Mouse (Mus musculus): Measurements from ENCODE around the gene Mon2. TPM values are rescaled to one million over a fixed set of nuclear protein-coding genes. Genes with fewer than 3 reads are reported as not detected.

Mon2 gene
- total RNA-seq (2021): 10 to 100 TPM; 85.9 to 92.6 TPM
- long read RNA-seq, experiment 1, full-length matches to known transcripts: 3 of 11 reads
- long read RNA-seq, experiment 1, partial matches to known transcripts: 3 of 11 reads
- long read RNA-seq, experiment 1, other reads (novel, unspliced or antisense): 5 of 11 reads
- long read RNA-seq, experiment 2, partial matches to known transcripts: 6 of 10 reads
- long read RNA-seq, experiment 2, other reads (novel, unspliced or antisense): 4 of 10 reads

DNA sequence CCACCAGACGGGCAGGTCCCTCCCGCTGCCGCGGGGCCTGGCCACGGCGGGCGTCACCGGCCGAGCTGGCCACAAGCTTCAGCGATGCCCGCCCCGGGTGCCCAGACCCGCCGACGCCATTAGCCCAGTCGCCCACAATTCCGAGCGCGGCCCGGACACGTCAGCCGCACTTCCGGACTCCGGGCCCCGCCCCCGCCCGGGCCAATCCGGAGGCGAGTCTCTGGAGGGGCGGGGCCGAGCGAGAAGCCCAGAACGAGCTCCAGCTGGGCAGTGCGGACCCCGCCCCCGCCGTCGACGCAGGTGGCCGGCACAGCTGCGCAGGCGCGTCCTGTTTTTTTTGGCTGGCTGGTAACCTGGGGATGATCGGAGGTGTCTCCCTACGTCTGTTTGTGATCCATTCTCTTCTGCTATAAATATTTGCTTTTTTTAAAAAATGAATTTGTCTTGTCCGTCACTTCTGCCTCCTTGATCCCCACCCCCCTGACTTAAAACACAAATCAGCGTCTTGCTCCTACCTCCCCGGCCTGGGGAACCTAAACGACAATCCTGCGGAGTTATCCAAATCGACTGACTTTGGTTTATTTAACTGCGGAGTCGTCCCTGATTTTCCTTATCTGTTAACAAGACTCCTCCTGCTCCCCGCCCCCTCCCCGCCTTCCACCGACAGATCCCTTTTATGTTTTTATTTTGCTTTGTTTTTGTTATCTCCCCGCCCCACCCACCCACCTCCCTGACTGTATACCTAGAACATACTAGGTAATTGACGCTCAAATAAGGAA lies at the start of gene Mon2:
TSS of gene Mon2 (minus strand) at position 261 of the 779 bp plus-strand sequence.
- DNase-seq (ENCODE audit: low spot score in 2 of 2): peak; percentile 98 to 99

DNA sequence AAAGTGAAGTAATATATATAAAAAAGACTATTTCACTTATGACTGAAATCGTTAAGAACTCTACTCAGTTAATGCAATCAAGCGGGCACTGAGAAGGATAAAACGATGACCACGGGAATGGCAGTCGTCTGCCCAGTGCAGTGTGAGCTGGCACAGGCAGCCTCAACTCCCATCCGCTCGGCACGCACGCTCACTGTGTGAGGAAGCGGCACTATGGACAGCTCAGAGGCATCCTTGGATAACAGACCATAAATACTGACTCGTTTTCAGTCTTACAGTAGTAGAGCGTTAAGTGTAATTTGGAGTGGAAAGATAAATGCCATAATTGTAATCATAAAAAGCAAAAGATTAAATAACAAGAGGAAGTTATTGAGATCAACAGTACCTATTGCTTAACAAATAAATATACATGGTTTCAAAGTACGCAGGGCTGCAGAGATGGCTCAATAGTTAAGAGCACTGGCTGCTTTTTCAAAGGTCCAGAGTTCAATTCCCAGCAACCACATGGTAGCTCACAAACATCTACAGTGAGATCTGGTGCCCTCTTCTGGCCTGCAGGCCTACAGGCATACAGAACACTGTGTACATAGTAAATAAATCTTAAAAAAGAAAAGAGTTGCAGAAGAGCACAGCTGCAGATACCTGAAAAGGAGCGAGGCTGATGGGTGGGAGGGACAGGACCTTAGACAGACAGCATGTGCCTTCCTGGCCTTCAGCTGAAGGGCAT lies 44.5 kb upstream of the Mon2 start:
- DNase-seq (ENCODE audit: low spot score in 2 of 2): no peak

DNA sequence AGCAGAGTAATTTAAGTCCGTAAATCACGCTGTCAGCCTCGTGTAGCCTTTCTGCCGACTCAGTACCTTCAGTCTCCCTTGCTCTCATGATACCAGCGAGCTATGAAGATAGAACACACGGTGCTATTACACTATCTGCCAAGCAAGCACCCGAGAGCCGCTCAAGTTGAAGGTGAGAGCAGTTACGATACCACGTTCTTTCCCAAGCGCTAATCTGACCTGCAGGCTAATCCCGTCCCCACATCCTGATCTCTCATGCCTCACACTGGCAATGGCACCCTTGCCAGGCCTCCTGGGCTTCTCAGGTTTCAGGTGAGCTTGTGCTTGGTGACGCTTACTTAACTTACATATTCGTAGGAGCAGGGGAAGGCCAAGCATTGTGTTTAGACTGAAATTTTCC lies 40.6 kb upstream of the Mon2 start:
- no peak for DNase-seq (ENCODE audit: low spot score in 2 of 2)

DNA sequence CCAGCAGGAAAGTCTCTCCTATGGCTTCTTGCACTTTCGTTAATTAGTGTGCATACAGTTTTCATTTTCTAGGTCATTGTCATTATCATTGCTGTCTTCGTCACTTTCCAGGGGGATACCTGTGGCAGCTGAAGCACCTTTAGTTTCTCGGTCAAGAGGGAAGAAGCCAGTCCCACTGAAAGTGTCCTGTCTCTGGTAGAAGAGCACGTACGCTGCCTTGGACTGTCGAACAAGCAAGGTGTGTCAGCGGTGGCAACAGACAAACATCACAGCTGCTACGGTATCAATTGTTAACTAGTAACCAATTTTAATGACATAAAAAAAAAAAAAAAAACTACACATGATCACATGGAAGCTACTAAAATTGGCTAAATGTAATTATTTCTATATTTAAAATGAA lies 37.2 kb upstream of the Mon2 start:
- DNase-seq (ENCODE audit: low spot score in 2 of 2): no peak

DNA sequence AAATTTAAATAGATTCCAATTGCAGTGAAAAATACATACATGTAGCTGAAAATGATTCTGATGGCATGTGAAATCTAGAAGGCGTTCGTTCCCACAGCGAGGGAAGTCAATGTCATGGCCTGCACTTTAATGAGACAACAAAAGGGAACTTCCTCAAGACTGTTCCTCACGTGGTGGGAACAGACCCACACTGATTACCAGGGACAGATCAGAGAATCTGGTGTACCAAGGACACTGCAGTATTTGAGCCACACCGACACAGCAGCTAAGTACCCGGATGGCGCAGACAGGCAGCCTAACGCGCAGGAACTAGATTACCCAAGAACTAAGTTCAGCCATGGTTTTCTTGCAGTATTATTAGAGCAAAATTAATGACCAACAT lies 36.5 kb upstream of the Mon2 start:
- no peak for DNase-seq (ENCODE audit: low spot score in 2 of 2)

DNA sequence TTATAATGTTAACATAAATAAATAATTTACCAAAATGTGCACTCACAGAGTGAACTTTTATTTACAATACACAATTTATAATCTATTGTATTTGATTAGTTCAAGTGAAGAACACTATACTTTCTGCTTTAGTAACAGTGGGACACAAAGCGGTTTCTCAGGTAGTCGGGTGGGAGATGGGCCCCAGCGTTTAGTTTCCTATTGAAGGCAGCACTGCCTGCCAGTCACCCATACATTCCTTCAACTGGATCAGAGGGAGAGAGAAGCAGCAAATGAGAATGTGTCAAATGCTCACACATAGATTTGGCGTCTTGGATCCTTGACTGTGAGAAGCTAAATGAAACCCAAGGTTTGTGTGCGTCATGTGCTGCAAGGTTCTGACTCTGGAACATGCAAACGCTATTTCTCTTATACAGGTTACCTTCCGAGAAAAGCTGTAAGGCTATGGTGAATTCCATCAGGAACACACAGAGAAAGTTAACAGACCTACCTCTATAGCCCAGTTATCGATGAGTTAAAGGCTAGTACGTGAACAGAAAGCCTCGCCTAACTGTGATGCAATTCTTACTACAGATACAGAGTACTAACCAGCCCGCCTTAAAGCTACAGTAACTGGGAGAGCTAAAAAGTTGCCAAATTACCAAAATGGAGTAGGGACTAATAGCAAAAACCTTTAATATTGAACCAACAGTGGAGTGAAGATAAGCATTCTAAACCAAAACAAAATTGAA lies 35.9 kb upstream of the Mon2 start:
- no peak for DNase-seq (ENCODE audit: low spot score in 2 of 2)

DNA sequence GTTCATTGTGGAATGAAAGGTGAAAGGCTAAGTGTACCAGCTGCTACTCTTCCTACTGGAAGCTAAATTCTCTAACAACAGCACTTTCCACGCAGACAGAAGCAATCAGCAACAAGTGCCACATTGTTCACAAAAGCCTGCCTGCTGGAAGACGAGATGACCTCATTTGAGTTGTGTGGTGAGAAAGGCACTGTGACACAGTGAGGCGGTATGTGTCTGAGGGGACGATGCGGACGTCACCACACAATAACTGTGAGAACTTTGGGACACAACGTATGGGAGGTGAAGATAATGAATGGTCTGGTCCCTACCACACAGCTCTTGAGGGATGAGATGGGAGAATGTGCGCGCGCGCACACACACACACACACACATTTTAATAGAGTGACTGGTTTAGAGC lies 34.2 kb upstream of the Mon2 start:
- no peak for DNase-seq (ENCODE audit: low spot score in 2 of 2)

DNA sequence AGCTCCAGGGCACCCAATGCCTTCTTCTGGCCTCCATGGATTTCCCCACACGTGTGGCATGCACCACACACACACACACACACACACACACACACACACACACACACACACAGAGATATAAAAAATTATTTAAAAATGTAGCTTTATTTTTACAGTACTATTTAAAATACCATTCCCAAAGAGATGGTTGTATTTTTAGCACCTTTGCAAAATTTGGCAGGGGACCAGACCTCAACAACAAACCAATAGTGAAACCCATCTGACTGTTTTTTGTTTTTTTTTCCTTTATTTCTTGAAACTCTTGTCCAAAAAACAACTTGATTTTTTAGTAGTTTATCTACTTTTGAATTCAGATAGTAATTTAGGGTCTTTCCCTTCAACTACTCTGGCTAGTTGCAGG lies 32.2 kb upstream of the Mon2 start:
- DNase-seq (ENCODE audit: low spot score in 2 of 2): no peak

DNA sequence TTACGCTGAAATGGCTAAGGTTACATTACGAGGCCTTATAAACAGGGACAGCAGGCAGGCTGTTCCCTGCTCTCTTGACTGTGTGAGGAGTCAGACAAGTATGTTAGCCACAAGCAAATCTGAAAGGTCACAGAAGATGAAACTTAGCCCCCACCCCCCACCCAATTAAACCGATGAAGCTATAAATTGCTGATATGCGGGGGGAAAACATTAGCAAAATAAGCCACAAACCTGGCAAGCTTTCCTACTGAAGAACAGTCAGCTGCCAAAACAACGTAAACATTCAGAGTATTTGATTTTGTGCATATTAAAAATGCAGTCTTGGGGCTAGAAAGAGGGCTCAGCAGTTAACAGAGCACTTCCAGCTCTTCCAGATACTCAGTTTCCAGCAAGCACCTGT lies 31.8 kb upstream of the Mon2 start:
- no peak for DNase-seq (ENCODE audit: low spot score in 2 of 2)

DNA sequence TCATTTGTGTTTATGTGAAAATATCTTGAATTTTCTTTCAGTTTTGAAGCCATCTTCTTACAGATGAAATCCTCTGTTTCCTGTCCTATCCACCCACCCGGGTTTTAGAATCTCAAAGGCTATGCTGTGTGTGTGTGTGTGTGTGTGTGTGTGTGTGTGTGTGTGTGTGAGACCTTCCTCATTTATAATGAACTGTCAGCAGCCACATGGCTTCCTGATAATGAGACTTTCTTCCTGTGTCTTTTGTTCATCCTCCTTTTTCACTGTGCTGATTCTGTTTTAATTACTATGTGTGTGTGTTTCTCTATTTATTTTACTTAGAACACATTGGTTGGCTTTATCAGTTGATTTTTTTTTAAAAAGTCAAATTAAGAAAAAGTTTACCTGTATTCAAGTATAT lies 25.0 kb upstream of the Mon2 start:
- no peak for DNase-seq (ENCODE audit: low spot score in 2 of 2)

DNA sequence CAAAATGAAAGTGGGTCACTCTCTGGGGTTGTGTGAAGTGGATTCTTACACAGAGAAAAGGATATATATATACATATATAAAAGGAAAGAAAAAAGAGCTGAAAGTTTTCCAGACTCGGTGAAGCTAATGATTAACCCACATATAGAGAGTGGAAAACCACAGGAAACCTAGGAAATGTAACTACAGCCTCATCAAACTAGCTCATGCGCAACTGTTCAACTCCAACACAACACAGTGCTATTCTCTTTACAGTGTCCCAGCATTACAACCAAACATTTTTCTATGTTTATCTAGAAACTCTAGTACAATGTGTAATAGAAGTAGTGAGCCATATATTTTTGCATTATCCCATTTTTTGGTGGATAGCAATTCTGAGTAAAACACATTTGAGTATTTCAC lies 24.3 kb upstream of the Mon2 start:
- DNase-seq (ENCODE audit: low spot score in 2 of 2): no peak

DNA sequence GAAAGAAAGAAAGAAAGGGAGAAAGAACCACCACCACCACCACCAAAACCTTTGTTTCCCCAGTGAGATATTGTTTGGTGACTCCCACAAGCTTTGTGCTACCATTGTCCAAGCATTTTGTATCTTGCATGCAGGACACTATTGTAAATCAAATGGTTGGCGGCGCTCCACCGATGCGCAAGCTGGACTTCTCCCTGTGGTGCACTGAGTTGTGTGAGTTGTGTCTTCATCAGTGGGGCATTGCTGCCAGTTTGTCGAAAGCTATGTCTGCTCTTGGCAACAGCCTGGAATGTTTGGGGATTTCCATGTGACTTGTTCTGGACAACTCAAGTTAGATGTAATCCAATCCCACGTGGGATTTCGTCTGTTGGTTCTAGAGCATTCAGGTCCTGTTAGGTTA lies 18.2 kb upstream of the Mon2 start:
- DNase-seq (ENCODE audit: low spot score in 2 of 2): no peak

DNA sequence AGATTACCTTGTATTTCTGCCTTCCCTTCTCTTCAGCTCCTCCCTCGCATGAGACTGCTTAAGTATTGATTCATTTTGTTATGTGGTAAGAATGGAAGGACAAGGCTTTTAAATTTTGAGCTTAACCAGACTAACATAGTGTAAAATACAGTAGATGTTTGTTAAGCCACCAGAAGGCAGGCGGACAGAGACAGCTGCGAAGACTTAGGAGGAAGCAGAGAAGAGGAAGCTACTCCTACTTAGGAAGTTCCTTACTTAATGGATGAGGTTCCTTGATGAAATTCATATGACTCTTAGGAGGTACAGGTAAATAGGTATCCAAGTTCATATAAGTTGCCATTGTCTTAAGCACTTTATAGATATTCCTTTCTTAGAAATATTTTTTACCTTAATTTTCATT lies 16.3 kb upstream of the Mon2 start:
- no peak for DNase-seq (ENCODE audit: low spot score in 2 of 2)

DNA sequence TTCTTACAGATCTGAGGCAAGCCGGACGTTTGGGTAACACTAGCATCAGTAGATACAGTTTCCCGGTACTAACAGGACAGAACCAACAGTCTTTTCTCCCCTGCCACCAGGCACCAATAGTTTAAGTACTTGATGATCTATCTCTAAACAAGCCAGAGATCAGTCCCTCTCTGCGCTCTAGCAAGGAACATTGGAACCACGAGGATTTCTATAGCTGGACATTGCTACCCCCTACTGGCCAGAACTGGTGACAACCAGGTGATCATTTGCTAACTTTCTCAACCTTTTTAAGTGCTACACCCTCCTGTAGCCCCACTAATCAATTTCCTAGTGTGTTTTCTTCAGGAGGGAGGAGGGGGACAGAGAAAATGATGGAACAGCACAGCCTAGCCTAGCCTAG lies 15.4 kb upstream of the Mon2 start:
- DNase-seq (ENCODE audit: low spot score in 2 of 2): peak in 1 of 2 experiments; percentile 54

DNA sequence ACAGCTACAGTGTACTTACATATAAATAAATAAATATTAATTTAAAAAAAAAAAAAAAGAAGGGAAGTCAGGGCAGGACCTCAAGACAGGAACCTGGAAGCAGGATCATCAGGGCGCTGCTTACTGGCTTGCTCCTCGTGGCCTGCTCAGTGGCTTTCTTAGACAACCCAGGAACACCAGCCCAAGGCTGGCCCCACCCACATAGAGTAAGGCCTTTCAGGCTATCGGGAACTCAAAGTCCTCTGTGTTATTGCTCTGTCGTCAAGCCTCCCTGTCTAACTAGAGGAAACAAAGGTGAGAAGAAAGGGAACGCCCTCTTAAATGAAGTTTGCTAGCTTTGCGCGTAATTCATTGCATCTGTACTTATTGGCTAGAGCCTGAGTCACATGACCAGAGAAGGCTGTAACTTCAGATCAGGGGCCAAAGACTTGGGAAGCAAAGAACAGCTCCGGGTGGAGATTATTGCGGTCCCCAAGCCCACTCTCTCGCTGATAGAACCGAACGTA lies 13.2 kb upstream of the Mon2 start:
- no peak for DNase-seq (ENCODE audit: low spot score in 2 of 2)

DNA sequence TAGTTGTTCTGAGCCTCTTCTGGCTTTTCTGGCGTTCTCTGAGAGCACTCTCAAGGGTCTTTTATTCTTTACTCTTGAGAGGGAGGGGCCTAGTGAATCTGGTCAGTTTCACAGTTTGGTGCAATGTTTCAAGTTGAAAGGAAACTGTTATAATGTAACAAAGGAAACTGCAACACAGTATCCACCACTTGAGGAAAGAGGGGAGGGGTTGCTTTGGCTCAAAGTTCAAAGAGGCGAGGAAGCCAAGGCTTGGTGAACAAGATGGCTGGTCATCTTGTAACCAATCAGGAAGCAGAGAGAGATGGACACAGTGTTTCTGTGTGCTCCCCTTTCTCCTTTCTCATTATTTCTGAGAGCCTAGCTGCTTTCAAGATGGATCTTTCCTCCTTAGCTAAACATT lies 10.5 kb upstream of the Mon2 start:
- DNase-seq (ENCODE audit: low spot score in 2 of 2): no peak

DNA sequence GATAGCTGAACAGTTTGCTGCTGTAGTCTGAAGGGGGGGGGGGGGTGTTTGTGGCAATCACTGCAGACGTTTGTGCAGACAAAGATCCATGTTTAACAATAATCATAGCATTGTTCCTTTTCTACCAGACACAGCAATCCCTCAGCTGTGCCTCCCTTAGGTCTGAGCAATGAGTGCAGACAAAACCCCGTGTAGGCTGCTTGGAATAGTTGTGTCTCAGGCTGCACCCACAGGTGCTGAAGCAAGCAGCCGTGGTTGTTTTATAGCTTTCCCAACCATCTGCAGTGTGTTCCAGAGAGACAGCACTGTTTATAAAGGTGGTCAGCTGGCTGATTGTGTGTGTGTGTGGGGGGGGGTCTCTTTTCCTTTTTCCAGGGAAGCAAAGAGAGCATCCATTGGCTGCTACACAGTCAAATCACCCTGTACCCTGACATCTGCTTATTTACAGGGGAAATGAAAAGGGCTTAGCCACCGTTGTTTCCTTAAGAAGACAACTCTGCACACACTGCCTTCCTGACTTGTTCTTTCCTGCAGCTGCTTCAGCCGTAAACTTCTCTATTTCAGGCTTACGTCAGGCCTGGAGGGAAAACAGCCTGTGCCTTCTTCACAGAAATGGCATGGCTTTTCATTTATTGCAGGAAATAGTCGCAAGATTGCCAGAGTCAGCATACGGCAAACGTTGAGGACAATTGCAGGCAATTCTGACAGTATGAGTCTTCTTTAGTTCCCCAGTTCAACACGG lies 8.8 kb upstream of the Mon2 start:
- no peak for DNase-seq (ENCODE audit: low spot score in 2 of 2)

DNA sequence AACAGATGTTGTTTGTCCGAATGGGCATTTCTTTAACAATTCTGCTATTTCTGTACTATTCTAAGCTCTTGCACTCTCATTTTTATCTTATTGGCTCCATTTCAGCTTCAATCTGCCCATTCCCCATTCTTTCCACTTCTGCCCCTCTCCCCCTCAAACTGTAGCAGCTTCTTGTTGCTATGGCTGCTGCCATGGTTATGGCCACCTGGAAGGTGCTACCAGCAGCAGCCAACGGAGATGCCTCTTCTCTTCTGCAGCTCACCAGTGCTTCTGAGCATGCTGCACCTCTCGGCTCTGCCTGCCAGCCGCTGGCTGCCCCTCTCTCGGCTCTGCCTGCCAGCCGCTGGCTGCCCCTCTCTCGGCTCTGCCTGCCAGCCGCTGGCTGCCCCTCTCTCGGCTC lies 8.0 kb upstream of the Mon2 start:
- no peak for DNase-seq (ENCODE audit: low spot score in 2 of 2)

DNA sequence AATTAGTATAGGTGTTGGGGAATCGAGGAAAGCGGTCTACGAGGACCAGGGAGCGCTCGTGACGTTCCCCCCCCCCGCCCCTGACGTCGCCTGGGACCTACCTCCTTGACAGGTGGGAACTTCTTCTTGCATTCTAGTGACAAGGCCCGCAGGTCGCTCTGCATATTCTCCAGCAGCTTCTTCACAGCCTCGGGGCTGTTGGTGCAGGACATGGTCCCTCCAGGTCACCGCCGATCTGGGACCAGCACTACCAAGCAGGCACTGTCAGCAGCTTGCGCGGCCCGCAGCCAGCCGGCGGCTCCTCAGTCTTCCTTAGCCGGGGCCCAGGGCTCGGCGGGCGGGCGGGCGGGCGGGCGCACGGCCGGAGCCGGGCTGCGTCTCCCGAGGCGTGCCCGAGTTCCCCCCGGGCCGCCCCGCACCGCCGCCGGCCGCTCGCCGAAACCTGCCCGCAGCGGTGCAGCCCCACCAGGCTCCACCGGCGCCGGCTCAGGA lies 508 bp downstream of the Mon2 start:
- DNase-seq (ENCODE audit: low spot score in 2 of 2): no peak

DNA sequence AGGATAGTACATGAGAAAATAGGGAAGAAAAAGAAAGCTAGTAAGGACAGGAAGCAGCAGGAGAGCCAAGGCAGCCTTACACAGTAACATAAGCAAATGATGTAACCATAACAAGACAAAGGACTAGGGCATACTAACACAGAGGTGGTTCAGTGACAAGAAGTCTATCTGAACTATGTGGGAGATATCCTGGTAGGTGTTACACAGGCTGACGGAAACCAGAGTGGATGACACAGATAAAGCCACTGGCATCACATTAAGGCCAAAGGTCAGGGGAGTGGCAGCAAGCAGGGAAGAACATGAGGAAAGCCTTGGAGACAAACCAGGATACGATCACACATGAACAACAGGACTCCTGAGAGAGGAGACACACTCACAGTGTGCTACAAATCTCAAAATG lies 4.3 kb downstream of the Mon2 start:
- DNase-seq (ENCODE audit: low spot score in 2 of 2): no peak

DNA sequence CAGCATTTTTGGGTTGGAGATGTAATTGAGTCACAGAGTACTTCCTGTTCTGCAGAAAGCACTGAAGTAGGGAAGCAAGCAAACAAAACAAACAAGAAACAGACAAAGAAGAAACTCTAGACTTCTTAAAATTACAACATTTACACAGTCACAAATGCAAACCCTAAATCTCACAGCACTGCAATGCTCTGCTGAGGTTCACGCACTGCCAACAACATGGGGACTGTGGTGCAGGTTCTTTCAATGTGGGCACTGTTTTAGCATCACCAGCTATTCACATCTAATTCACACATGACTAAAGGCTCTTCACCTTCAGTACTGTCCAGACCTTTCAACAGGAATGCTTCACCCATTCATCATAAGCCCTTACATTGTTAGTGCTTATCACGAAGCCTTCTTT lies 13.3 kb downstream of the Mon2 start:
- no peak for DNase-seq (ENCODE audit: low spot score in 2 of 2)

Measured in left cerebral cortex, adult 18-20 months (tissue).